Mouse (Mus musculus): ENCODE data around the gene Kcp. TPM values are rescaled to one million over a fixed set of nuclear protein-coding genes. Genes with fewer than 3 reads are reported as not detected.

The Kcp gene
- polyA plus RNA-seq, 1 experiment from 2014 or later = 15.1 TPM

GRCm38 (mm10) chr6:29434911-29435691, 72.7 kb downstream of the Kcp start:
- H3K9me3 ChIP-seq (ENCODE audit: control insufficient read depth, low read length) = no peaks in the 10 kb centered on the region
- no peaks in the 10 kb centered on the region for H3K36me3 ChIP-seq (ENCODE audit: control insufficient read depth, insufficient read depth, low read length)
- H3K27me3 ChIP-seq (ENCODE audit: control insufficient read depth, insufficient read depth, low read length) = peaks cover 18% of the 10 kb centered on the region
- peak overlapping the region; percentile 36 for H3K4me3 ChIP-seq (ENCODE audit: low read depth, low read length)
- ATAC-seq (ENCODE audit: low read depth) = peak; percentile 65
- 6% methylated on average over 11 of the region's 13 CpGs for WGBS
- H3K4me2 ChIP-seq (ENCODE audit: low read depth, low read length) = peak overlapping the region; percentile 70
- peak overlapping the region; percentile 40 for H3K27ac ChIP-seq (ENCODE audit: low read depth, low read length)
- H3K9ac ChIP-seq (replicated peaks; ENCODE audit: low read depth, low read length) = peak overlapping the region; percentile 8; the same call in 1 of the 2 replicates
- peaks cover 11% of the 10 kb centered on the region; the same call in 1 of the 2 replicates for H3K4me1 ChIP-seq (ENCODE audit: control insufficient read depth, insufficient read depth, low read length)

- Histone ChIP-seq H3K27me3 (ENCODE audit: control insufficient read depth, insufficient read depth, low read length) (peaks cover 18% of the 10 kb centered on the region), H3K9me3 (ENCODE audit: control insufficient read depth, low read length) (no peaks in the 10 kb centered on the region), H3K9ac (replicated peaks; ENCODE audit: low read depth, low read length) (peak overlapping the region; percentile 50), H3K27ac (ENCODE audit: low read depth, low read length) (peak overlapping the region; percentile 40), H3K4me2 (ENCODE audit: low read depth, low read length) (peak overlapping the region; percentile 70), H3K36me3 (ENCODE audit: control insufficient read depth, insufficient read depth, low read length) (no peaks in the 10 kb centered on the region), H3K4me1 (ENCODE audit: control insufficient read depth, insufficient read depth, low read length) (peaks cover 11% of the 10 kb centered on the region; the same call in 1 of the 2 replicates), H3K4me3 (ENCODE audit: low read depth, low read length) (peak overlapping the region; percentile 36)
- WGBS = 4% methylated on average over 27 of the region's 27 CpGs
- no peak for ATAC-seq (ENCODE audit: low read depth)
Measured at GRCm38 (mm10) chr6:29433804-29434795, 73.7 kb downstream of the Kcp start.

GRCm38 (mm10) chr6:29433038-29433803, 74.5 kb downstream of the Kcp start, which contains the start of gene Flnc:
Gene Flnc (plus strand): TSS chr6:29433256.
- Histone ChIP-seq H3K4me3 (ENCODE audit: low read depth, low read length) (peak within 1 kb of the TSS; percentile 36), H3K36me3 (ENCODE audit: control insufficient read depth, insufficient read depth, low read length) (no peaks in the 10 kb centered on the region), H3K9me3 (ENCODE audit: control insufficient read depth, low read length) (no peaks in the 10 kb centered on the region), H3K27ac (ENCODE audit: low read depth, low read length) (peak within 1 kb of the TSS; percentile 1; the same call in 1 of the 2 replicates), H3K4me1 (ENCODE audit: control insufficient read depth, insufficient read depth, low read length) (peaks cover 11% of the 10 kb centered on the region; the same call in 1 of the 2 replicates), H3K4me2 (ENCODE audit: low read depth, low read length) (peak within 1 kb of the TSS; percentile 70), H3K9ac (replicated peaks; ENCODE audit: low read depth, low read length) (peak within 1 kb of the TSS; percentile 50), H3K27me3 (ENCODE audit: control insufficient read depth, insufficient read depth, low read length) (peaks cover 18% of the 10 kb centered on the region)
- under 1% methylated on average over 61 of the region's 77 CpGs for WGBS
- ATAC-seq (ENCODE audit: low read depth) = 0 out of 2 replicates have a peak, but pooled peaks have one; percentile 10

GRCm38 (mm10) chr6:29432676-29433037, 75.1 kb downstream of the Kcp start:
- Histone ChIP-seq H3K27me3 (ENCODE audit: control insufficient read depth, insufficient read depth, low read length) (peaks cover 18% of the 10 kb centered on the region), H3K9ac (replicated peaks; ENCODE audit: low read depth, low read length) (no peak overlapping the region), H3K27ac (ENCODE audit: low read depth, low read length) (no peak overlapping the region), H3K9me3 (ENCODE audit: control insufficient read depth, low read length) (no peaks in the 10 kb centered on the region), H3K36me3 (ENCODE audit: control insufficient read depth, insufficient read depth, low read length) (no peaks in the 10 kb centered on the region), H3K4me3 (ENCODE audit: low read depth, low read length) (peak overlapping the region; percentile 36), H3K4me1 (ENCODE audit: control insufficient read depth, insufficient read depth, low read length) (peaks cover 11% of the 10 kb centered on the region; the same call in 1 of the 2 replicates), H3K4me2 (ENCODE audit: low read depth, low read length) (peak overlapping the region; percentile 70)
- ATAC-seq (ENCODE audit: low read depth) = no peak

- H3K4me1 ChIP-seq (ENCODE audit: control insufficient read depth, insufficient read depth, low read length) = peaks cover 11% of the 10 kb centered on the region; the same call in 1 of the 2 replicates
- no peaks in the 10 kb centered on the region for H3K9me3 ChIP-seq (ENCODE audit: control insufficient read depth, low read length)
- no peak overlapping the region for H3K4me3 ChIP-seq (ENCODE audit: low read depth, low read length)
- peaks cover 18% of the 10 kb centered on the region for H3K27me3 ChIP-seq (ENCODE audit: control insufficient read depth, insufficient read depth, low read length)
- no peak overlapping the region for H3K4me2 ChIP-seq (ENCODE audit: low read depth, low read length)
- H3K27ac ChIP-seq (ENCODE audit: low read depth, low read length) = no peak overlapping the region
- no peak for ATAC-seq (ENCODE audit: low read depth)
- H3K9ac ChIP-seq (replicated peaks; ENCODE audit: low read depth, low read length) = no peak overlapping the region
- no peaks in the 10 kb centered on the region for H3K36me3 ChIP-seq (ENCODE audit: control insufficient read depth, insufficient read depth, low read length)
- 38% methylated on average over 2 of the region's 3 CpGs for WGBS
Measured at GRCm38 (mm10) chr6:29432156-29432555, 75.6 kb downstream of the Kcp start.

- Histone ChIP-seq H3K36me3 (ENCODE audit: control insufficient read depth, insufficient read depth, low read length) (no peaks in the 10 kb centered on the region), H3K9ac (replicated peaks; ENCODE audit: low read depth, low read length) (no peak overlapping the region), H3K27ac (ENCODE audit: low read depth, low read length) (no peak overlapping the region), H3K27me3 (ENCODE audit: control insufficient read depth, insufficient read depth, low read length) (peaks cover 18% of the 10 kb centered on the region), H3K4me2 (ENCODE audit: low read depth, low read length) (no peak overlapping the region), H3K9me3 (ENCODE audit: control insufficient read depth, low read length) (no peaks in the 10 kb centered on the region), H3K4me3 (ENCODE audit: low read depth, low read length) (no peak overlapping the region), H3K4me1 (ENCODE audit: control insufficient read depth, insufficient read depth, low read length) (peaks cover 10% of the 10 kb centered on the region; the same call in 1 of the 2 replicates)
- WGBS = 37% methylated on average over 5 of the region's 5 CpGs
- ATAC-seq (ENCODE audit: low read depth) = no peak
Measured at GRCm38 (mm10) chr6:29431473-29431872, 76.3 kb downstream of the Kcp start.

- Histone ChIP-seq H3K4me1 (ENCODE audit: control insufficient read depth, insufficient read depth, low read length) (peaks cover 9% of the 10 kb centered on the region; the same call in 1 of the 2 replicates), H3K9me3 (ENCODE audit: control insufficient read depth, low read length) (no peaks in the 10 kb centered on the region), H3K9ac (replicated peaks; ENCODE audit: low read depth, low read length) (no peak overlapping the region), H3K36me3 (ENCODE audit: control insufficient read depth, insufficient read depth, low read length) (no peaks in the 10 kb centered on the region), H3K4me2 (ENCODE audit: low read depth, low read length) (no peak overlapping the region), H3K27me3 (ENCODE audit: control insufficient read depth, insufficient read depth, low read length) (peaks cover 18% of the 10 kb centered on the region), H3K27ac (ENCODE audit: low read depth, low read length) (no peak overlapping the region), H3K4me3 (ENCODE audit: low read depth, low read length) (no peak overlapping the region)
- ATAC-seq (ENCODE audit: low read depth) = no peak
- WGBS = 57% methylated on average over 15 of the region's 15 CpGs
Measured at GRCm38 (mm10) chr6:29430681-29431420, 76.9 kb downstream of the Kcp start.

- 54% methylated on average over 4 of the region's 4 CpGs for WGBS
- Histone ChIP-seq H3K27ac (ENCODE audit: low read depth, low read length) (no peak overlapping the region), H3K4me1 (ENCODE audit: control insufficient read depth, insufficient read depth, low read length) (0 out of 2 replicates have a peak, but pooled peaks cover 5% of the 10 kb centered on the region), H3K4me3 (ENCODE audit: low read depth, low read length) (no peak overlapping the region), H3K36me3 (ENCODE audit: control insufficient read depth, insufficient read depth, low read length) (no peaks in the 10 kb centered on the region), H3K9me3 (ENCODE audit: control insufficient read depth, low read length) (no peaks in the 10 kb centered on the region), H3K27me3 (ENCODE audit: control insufficient read depth, insufficient read depth, low read length) (peaks cover 9% of the 10 kb centered on the region; the same call in 1 of the 2 replicates), H3K4me2 (ENCODE audit: low read depth, low read length) (no peak overlapping the region), H3K9ac (replicated peaks; ENCODE audit: low read depth, low read length) (no peak overlapping the region)
- no peak for ATAC-seq (ENCODE audit: low read depth)
Measured at GRCm38 (mm10) chr6:29428171-29428570, 79.6 kb downstream of the Kcp start.
